Mouse (Mus musculus) brain, embryonic 14.5 days (tissue): ENCODE measurements at regions not wholly inside any gene's neighbourhood (a gene's known extent, or its start where the extent isn't known, plus 50 kb on each side); places are given as distances from the start of the nearest gene placed in this dataset.

Experiments
- CTCF ChIP-seq: fragments of 200-500 bp; IDR thresholded peaks from 2 replicates; pipeline ENCODE4 v1.5.1; 2012; ENCODE audit warnings: inconsistent platforms, mild to moderate bottlenecking, moderate library complexity, borderline replicate concordance; ENCODE audit not compliant: insufficient read depth, insufficient read length; ENCODE audit errors: extremely low read depth
- POLR2A ChIP-seq: fragments of 200-500 bp; IDR thresholded peaks from 2 replicates; pipeline ENCODE4 v1.6.1; 2012; ENCODE audit warnings: mild to moderate bottlenecking, inconsistent platforms, borderline replicate concordance; ENCODE audit not compliant: poor library complexity, insufficient read depth, insufficient read length, severe bottlenecking; ENCODE audit errors: extremely low read depth

DNA sequence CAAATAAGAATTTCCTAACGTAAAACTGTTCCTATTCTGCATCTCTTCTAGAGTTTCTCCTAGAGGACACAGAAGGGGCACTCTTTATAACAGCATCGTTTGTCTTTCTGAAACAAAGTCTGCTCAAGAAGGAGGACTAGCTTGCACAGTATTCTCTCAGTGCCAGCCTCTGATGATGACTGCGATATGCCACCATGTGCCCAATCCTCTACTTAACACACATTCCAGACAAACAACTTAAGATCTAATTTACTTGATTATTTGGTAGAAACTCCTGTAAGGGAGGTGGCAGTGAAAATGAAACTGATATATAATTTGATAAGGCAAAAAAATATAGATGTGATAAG lies 139.9 kb downstream of the Klf6 start:
- TF ChIP-seq CTCF (no peak), POLR2A (no peak)
